Mouse (Mus musculus): ENCODE results near the gene Jup.

DNA sequence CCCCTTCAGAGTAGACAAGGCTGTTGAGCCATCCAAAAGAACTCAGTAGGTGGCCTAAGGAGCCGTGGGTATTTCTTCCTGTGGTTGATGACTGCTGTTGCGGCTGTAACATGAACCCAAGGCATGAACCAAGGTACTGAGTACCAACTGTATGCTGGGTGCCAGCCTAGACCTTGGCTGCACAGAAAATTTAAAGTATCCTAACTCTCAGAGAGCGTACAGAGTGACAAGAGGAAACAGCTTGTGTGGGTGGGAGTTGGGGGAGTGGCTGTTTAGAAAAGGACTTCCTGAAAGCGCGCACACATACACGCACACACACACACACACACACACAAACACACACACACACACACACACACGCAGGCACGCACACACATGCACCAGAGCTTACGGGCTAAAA lies 1.8 kb upstream of the Jup start:
- TF ChIP-seq CTCF (IDR thresholded peaks at IDR 0.05; ENCODE audit: extremely low read depth, insufficient read depth, low read length) (no peak), POLR2A (IDR thresholded peaks at IDR 0.05; ENCODE audit: extremely low read depth, insufficient read depth, low read length) (no peak)
